Mouse (Mus musculus) ES-Bruce4 (cell line): ENCODE data around the gene Kcnq1. TPM values are rescaled to one million over a fixed set of nuclear protein-coding genes. Genes with fewer than 3 reads are reported as not detected.

Source experiments
- H3K27ac ChIP-seq: 2 replicates; pipeline ENCODE4 v1.5.1; 2012; ENCODE audit warnings: low read length, inconsistent platforms; ENCODE audit not compliant: insufficient read depth
- H3K27me3 ChIP-seq: 2 replicates; pipeline ENCODE4 v1.6.1; 2012; ENCODE audit warnings: mild to moderate bottlenecking, low read length, inconsistent platforms; ENCODE audit not compliant: control insufficient read depth, poor library complexity, insufficient read depth, severe bottlenecking
- H3K36me3 ChIP-seq: 2 replicates; pipeline ENCODE4 v1.6.1; 2012; ENCODE audit warnings: inconsistent platforms, mild to moderate bottlenecking, low read length, moderate library complexity; ENCODE audit not compliant: control insufficient read depth, poor library complexity, insufficient read depth, severe bottlenecking
- H3K4me1 ChIP-seq: one replicate; pipeline ENCODE4 v1.8.1; 2011; ENCODE audit warnings: low read length; ENCODE audit not compliant: control insufficient read depth, insufficient read depth
- H3K4me3 ChIP-seq: 2 replicates; pipeline ENCODE4 v1.5.1; 2011; ENCODE audit warnings: low read depth, mild to moderate bottlenecking, low read length
- H3K9ac ChIP-seq: 2 replicates; pipeline ENCODE4 v1.6.1; 2012; ENCODE audit warnings: low read depth, mild to moderate bottlenecking, inconsistent platforms; ENCODE audit not compliant: poor library complexity, severe bottlenecking
- H3K9me3 ChIP-seq: replicated peaks from 2 replicates; pipeline ENCODE4 v1.6.1; 2012; ENCODE audit warnings: mild to moderate bottlenecking, low read length, inconsistent platforms; ENCODE audit not compliant: control insufficient read depth, poor library complexity, insufficient read depth, severe bottlenecking
- CTCF ChIP-seq: IDR thresholded peaks from one replicate; pipeline ENCODE4 v1.8.1; 2011; ENCODE audit warnings: low read depth, low read length
- EP300 ChIP-seq: IDR thresholded peaks from 2 replicates; pipeline ENCODE4 v1.6.1; 2011; ENCODE audit warnings: low read depth, low read length; ENCODE audit not compliant: insufficient read depth
- POLR2A ChIP-seq: IDR thresholded peaks from one replicate; pipeline ENCODE4 v1.8.1; 2011; ENCODE audit warnings: low read length; ENCODE audit not compliant: insufficient read depth
- polyA plus RNA-seq: library from polyadenylated mRNA; stranded (reverse); fragments of >200 nt; gene quantifications from 2 replicates; pipeline ENCODE4 v1.2.4, GENCODE M21; 2011; ENCODE audit warnings: low read depth; ENCODE audit not compliant: missing spikeins, insufficient read depth, insufficient read length

The Kcnq1 gene
- polyA plus RNA-seq, 1 experiment: not detected

DNA sequence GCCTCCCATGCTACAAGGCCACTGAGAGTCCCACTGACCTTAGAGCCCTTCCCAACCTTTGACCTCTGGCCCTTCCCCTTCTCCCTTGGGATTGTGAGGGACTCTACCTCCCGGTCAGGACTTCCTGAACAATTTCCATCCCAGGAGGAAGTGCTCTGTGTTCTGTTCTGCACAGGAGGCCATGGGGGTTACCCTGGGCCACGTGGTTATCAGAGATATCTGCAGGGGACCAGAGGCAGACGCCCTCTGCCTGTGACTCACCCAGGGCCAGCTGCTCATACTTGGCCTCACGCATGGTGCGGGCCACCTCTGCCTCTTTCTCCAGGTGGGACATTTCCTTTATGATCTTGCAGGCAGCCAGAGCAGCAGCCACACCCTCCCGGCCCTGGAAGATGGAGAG lies 24.1 kb upstream of the Kcnq1 start:
- Histone ChIP-seq H3K4me3 (no peak overlapping the region), H3K9me3 (no peaks in the 10 kb centered on the region), H3K27me3 (no peaks in the 10 kb centered on the region), H3K36me3 (no peaks in the 10 kb centered on the region), H3K4me1 (no peaks in the 10 kb centered on the region), H3K9ac (no peak overlapping the region), H3K27ac (no peak overlapping the region)
- TF ChIP-seq CTCF (no peak), EP300 (no peak), POLR2A (no peak)

DNA sequence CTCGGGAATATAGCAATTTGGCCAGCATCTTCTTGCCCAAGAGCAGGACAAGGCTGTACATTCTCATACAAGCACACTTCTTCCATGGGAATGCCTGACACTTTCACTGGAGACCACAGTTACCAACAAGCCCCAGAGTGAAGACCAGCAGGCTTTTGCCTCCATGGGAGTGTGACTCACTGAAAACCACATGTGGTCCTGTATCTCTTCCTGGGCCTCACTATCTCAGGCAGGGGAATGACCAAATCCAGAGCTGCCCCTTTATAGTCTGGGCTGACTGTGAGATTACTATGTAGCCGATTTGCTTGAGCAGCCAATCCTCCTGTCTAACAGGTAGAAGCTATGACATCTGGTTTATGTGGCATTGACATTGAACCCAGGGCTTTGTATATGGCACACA lies 22.5 kb upstream of the Kcnq1 start:
- Histone ChIP-seq H3K27me3 (no peaks in the 10 kb centered on the region), H3K9me3 (no peaks in the 10 kb centered on the region), H3K27ac (no peak overlapping the region), H3K9ac (no peak overlapping the region), H3K36me3 (no peaks in the 10 kb centered on the region), H3K4me3 (no peak overlapping the region), H3K4me1 (no peaks in the 10 kb centered on the region)
- TF ChIP-seq EP300: no peak
- no peak for TF ChIP-seq POLR2A
- no peak for TF ChIP-seq CTCF

- H3K4me1 ChIP-seq: no peaks in the 10 kb centered on the region
- no peak overlapping the region for H3K4me3 ChIP-seq
- TF ChIP-seq CTCF: peak; percentile 57
- TF ChIP-seq POLR2A: no peak
- H3K9ac ChIP-seq: no peak overlapping the region
- no peaks in the 10 kb centered on the region for H3K27me3 ChIP-seq
- no peak overlapping the region for H3K27ac ChIP-seq
- H3K9me3 ChIP-seq: no peaks in the 10 kb centered on the region
- no peaks in the 10 kb centered on the region for H3K36me3 ChIP-seq
Measured at GRCm38 (mm10) chr7:143086366-143086765, 19.8 kb upstream of the Kcnq1 start.

GRCm38 (mm10) chr7:143087070-143087579 lies 19.0 kb upstream of the Kcnq1 start:
- no peak overlapping the region for H3K4me3 ChIP-seq
- TF ChIP-seq CTCF (peak; percentile 83), EP300 (no peak)
- H3K9me3 ChIP-seq: no peaks in the 10 kb centered on the region
- H3K9ac ChIP-seq: no peak overlapping the region
- no peaks in the 10 kb centered on the region for H3K4me1 ChIP-seq
- no peak overlapping the region for H3K27ac ChIP-seq
- no peaks in the 10 kb centered on the region for H3K36me3 ChIP-seq
- no peaks in the 10 kb centered on the region for H3K27me3 ChIP-seq

GRCm38 (mm10) chr7:143093847-143094246 lies 12.3 kb upstream of the Kcnq1 start:
- H3K4me3 ChIP-seq: no peak overlapping the region
- no peaks in the 10 kb centered on the region for H3K27me3 ChIP-seq
- H3K27ac ChIP-seq: no peak overlapping the region
- no peak overlapping the region for H3K9ac ChIP-seq
- H3K4me1 ChIP-seq: no peaks in the 10 kb centered on the region
- TF ChIP-seq CTCF (no peak), POLR2A (no peak), EP300 (no peak)
- no peaks in the 10 kb centered on the region for H3K36me3 ChIP-seq
- H3K9me3 ChIP-seq: no peaks in the 10 kb centered on the region

- H3K4me1 ChIP-seq: no peaks in the 10 kb centered on the region
- H3K9me3 ChIP-seq: no peaks in the 10 kb centered on the region
- H3K36me3 ChIP-seq: no peaks in the 10 kb centered on the region
- no peaks in the 10 kb centered on the region for H3K27me3 ChIP-seq
- no peak within 1 kb of the TSS for H3K4me3 ChIP-seq
- TF ChIP-seq CTCF (peak; percentile 87), EP300 (no peak), POLR2A (no peak)
- no peak within 1 kb of the TSS for H3K9ac ChIP-seq
- no peak within 1 kb of the TSS for H3K27ac ChIP-seq
Measured at GRCm38 (mm10) chr7:143094592-143095553, 11.3 kb upstream of the Kcnq1 start, which contains the start of gene Trpm5. TSS of gene Trpm5 (minus strand) at chr7:143094642.
